Mouse (Mus musculus): ENCODE measurements at regions not wholly inside any gene's neighbourhood (a gene's known extent, or its start where the extent isn't known, plus 50 kb on each side); places are given as distances from the start of the nearest gene placed in this dataset.

DNA sequence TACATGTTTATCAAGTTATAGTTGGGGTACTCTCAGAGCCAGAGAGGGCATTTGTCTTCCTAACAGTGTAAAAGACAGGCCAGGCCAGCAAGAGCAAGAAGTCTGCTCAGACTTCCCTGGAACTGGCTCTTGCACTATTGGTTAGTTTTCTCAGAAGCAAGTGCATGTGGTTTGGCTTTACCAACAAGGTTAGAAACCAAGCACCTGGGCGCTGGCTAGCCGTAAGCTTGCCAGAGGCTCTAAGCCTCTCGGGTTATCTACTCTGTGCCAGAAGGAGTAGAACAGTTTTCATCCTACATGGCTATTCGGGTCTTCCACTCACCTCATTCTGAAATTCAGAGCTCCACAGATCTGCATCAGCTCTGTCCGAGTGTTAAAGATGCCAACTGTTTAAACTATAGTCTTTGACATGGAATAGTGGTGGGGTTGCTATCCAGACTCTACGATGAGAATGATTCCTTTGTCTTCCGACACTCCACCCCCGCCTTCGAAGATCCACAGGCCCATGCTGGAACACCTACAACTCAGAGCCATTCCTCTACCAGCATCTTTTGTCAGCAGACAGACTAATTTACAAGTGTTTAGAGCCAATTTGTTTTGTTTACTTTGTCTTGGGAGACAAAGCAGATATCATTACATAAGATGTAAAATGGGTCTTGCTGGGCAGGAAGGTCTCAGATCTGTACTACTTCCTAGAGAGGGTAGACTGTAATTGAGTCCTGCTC, 338.4 kb upstream of the Jarid2 start:
- no peaks in the 10 kb centered on the region for H3K9me3 ChIP-seq (replicated peaks; ENCODE audit: control insufficient read depth, low read length)
- no peak overlapping the region for H3K4me2 ChIP-seq (ENCODE audit: low read depth, low read length)
- no peaks in the 10 kb centered on the region for H3K27me3 ChIP-seq (ENCODE audit: control insufficient read depth, insufficient read depth, low read length)
- DNase-seq (ENCODE audit: low spot score): no peak
- no peaks in the 10 kb centered on the region for H3K36me3 ChIP-seq (replicated peaks; ENCODE audit: control insufficient read depth, insufficient read depth, low read length)
- H3K4me3 ChIP-seq (ENCODE audit: low read depth, low read length): no peak overlapping the region
- no peak overlapping the region for H3K27ac ChIP-seq (ENCODE audit: low read depth)
- no peak overlapping the region for H3K9ac ChIP-seq (replicated peaks; ENCODE audit: low read depth, low read length)
- no peaks in the 10 kb centered on the region for H3K4me1 ChIP-seq (ENCODE audit: control insufficient read depth, insufficient read depth)
- ATAC-seq (ENCODE audit: insufficient read depth, low read depth): no peak
- TF ChIP-seq EP300 (IDR thresholded peaks at IDR 0.05; ENCODE audit: low read depth) (no peak), CTCF (IDR thresholded peaks at IDR 0.05; ENCODE audit: low read depth) (no peak)
- 85% methylated on average over 9 of the region's 9 CpGs for WGBS

DNA sequence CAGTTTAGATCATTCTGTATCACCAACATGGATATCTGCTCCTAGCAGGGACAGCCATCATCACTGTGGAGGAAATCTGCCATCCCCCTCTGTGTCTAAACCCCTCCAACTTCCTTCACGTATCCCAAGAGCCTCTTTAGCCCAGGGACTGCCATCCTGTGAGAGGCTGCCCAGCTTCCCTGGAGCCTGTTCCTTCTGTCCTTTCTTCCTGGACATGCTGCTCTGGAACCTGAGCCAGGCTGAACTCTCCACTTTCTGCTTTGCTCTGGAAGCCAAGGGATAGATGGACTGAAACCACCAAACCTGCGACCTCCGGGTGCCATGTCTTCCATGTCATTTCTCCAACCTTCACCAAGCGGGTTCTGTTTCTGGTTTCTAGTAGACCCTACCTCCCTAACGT, 335.3 kb upstream of the Jarid2 start:
- ATAC-seq (ENCODE audit: insufficient read depth, low read depth) (no peak), DNase-seq (ENCODE audit: low spot score) (no peak)
- H3K4me2 ChIP-seq (ENCODE audit: low read depth, low read length): no peak overlapping the region
- H3K4me1 ChIP-seq (ENCODE audit: control insufficient read depth, insufficient read depth): no peaks in the 10 kb centered on the region
- no peaks in the 10 kb centered on the region for H3K27me3 ChIP-seq (ENCODE audit: control insufficient read depth, insufficient read depth, low read length)
- no peak overlapping the region for H3K4me3 ChIP-seq (ENCODE audit: low read depth, low read length)
- TF ChIP-seq EP300 (IDR thresholded peaks at IDR 0.05; ENCODE audit: low read depth): no peak
- TF ChIP-seq CTCF (IDR thresholded peaks at IDR 0.05; ENCODE audit: low read depth): no peak
- H3K36me3 ChIP-seq (replicated peaks; ENCODE audit: control insufficient read depth, insufficient read depth, low read length): no peaks in the 10 kb centered on the region
- H3K9ac ChIP-seq (replicated peaks; ENCODE audit: low read depth, low read length): no peak overlapping the region
- no peak overlapping the region for H3K27ac ChIP-seq (ENCODE audit: low read depth)
- WGBS: 89% methylated on average over 5 of the region's 5 CpGs
- no peaks in the 10 kb centered on the region for H3K9me3 ChIP-seq (replicated peaks; ENCODE audit: control insufficient read depth, low read length)

DNA sequence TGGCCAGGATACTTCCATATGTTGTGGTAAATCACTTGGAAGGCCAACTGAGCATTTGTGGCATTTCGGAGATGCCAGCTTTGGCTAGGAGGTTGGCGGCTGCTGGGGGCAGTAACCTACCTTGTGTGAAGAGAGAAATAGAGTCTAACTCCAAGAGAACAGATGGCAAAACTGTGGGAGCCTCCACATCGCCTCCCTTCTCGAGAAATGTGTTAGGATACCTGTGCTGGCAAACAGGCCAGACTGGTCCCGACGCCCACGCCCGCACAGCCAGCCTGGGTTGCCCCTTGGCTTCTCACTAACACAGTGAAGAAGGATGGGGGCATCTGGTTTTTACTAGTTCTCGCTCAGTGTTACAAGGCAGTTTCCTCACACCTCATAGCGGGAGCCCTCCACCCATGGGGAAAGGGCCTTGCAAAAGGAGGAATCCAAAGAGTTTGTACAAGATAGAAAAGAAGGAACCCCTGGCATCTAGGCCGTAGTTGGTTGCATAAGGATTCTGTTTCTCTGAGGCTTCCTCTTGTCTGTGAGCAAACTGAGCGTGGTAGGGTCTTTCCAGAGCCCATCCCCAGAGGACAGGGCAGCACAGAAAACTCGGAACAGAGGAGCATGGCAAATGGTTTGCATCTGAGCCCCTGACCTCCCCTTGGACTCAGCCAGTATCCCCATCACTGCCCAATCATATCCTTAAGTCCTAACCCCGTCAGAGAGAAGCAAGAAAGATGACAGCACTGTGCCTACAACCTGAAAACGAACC, 330.5 kb upstream of the Jarid2 start:
- TF ChIP-seq CTCF (IDR thresholded peaks at IDR 0.05; ENCODE audit: low read depth) (no peak), EP300 (IDR thresholded peaks at IDR 0.05; ENCODE audit: low read depth) (no peak)
- no peak for ATAC-seq (ENCODE audit: insufficient read depth, low read depth)
- no peaks in the 10 kb centered on the region for H3K36me3 ChIP-seq (replicated peaks; ENCODE audit: control insufficient read depth, insufficient read depth, low read length)
- DNase-seq (ENCODE audit: low spot score): no peak
- WGBS: 89% methylated on average over 15 of the region's 15 CpGs
- no peaks in the 10 kb centered on the region; the same call in 1 of the 2 replicates for H3K4me1 ChIP-seq (ENCODE audit: control insufficient read depth, insufficient read depth)
- no peaks in the 10 kb centered on the region for H3K27me3 ChIP-seq (ENCODE audit: control insufficient read depth, insufficient read depth, low read length)
- H3K4me3 ChIP-seq (ENCODE audit: low read depth, low read length): no peak overlapping the region
- H3K4me2 ChIP-seq (ENCODE audit: low read depth, low read length): no peak overlapping the region
- no peak overlapping the region for H3K9ac ChIP-seq (replicated peaks; ENCODE audit: low read depth, low read length)
- no peaks in the 10 kb centered on the region for H3K9me3 ChIP-seq (replicated peaks; ENCODE audit: control insufficient read depth, low read length)
- H3K27ac ChIP-seq (ENCODE audit: low read depth): no peak overlapping the region

GRCm38 (mm10) chr13:44399370-44399685, 329.9 kb upstream of the Jarid2 start:
- no peak overlapping the region for H3K27ac ChIP-seq (ENCODE audit: low read depth)
- no peak for ATAC-seq (ENCODE audit: insufficient read depth, low read depth)
- WGBS: 64% methylated on average over 3 of the region's 4 CpGs

GRCm38 (mm10) chr13:44399831-44400321, 329.4 kb upstream of the Jarid2 start:
- Histone ChIP-seq H3K27me3 (ENCODE audit: control insufficient read depth, insufficient read depth, low read length) (no peaks in the 10 kb centered on the region), H3K9ac (replicated peaks; ENCODE audit: low read depth, low read length) (no peak overlapping the region), H3K27ac (ENCODE audit: low read depth) (no peak overlapping the region), H3K4me2 (ENCODE audit: low read depth, low read length) (no peak overlapping the region), H3K4me3 (ENCODE audit: low read depth, low read length) (no peak overlapping the region), H3K4me1 (ENCODE audit: control insufficient read depth, insufficient read depth) (peaks cover 7% of the 10 kb centered on the region), H3K36me3 (replicated peaks; ENCODE audit: control insufficient read depth, insufficient read depth, low read length) (no peaks in the 10 kb centered on the region), H3K9me3 (replicated peaks; ENCODE audit: control insufficient read depth, low read length) (no peaks in the 10 kb centered on the region)
- no peak for ATAC-seq (ENCODE audit: insufficient read depth, low read depth)
- TF ChIP-seq CTCF (IDR thresholded peaks at IDR 0.05; ENCODE audit: low read depth) (no peak), EP300 (IDR thresholded peaks at IDR 0.05; ENCODE audit: low read depth) (no peak)
- no peak for DNase-seq (ENCODE audit: low spot score)
- 85% methylated on average over 7 of the region's 7 CpGs for WGBS

More at GRCm38 (mm10) chr13:44399370-44399685, 329.9 kb upstream of the Jarid2 start:
- no peak overlapping the region for H3K4me3 ChIP-seq (ENCODE audit: low read depth, low read length)
- peaks cover 3% of the 10 kb centered on the region for H3K4me1 ChIP-seq (ENCODE audit: control insufficient read depth, insufficient read depth)
- H3K4me2 ChIP-seq (ENCODE audit: low read depth, low read length): no peak overlapping the region
- no peak for DNase-seq (ENCODE audit: low spot score)
- no peak for TF ChIP-seq CTCF (IDR thresholded peaks at IDR 0.05; ENCODE audit: low read depth)
- TF ChIP-seq EP300 (IDR thresholded peaks at IDR 0.05; ENCODE audit: low read depth): no peak
- no peak overlapping the region for H3K9ac ChIP-seq (replicated peaks; ENCODE audit: low read depth, low read length)
- no peaks in the 10 kb centered on the region for H3K27me3 ChIP-seq (ENCODE audit: control insufficient read depth, insufficient read depth, low read length)
- no peaks in the 10 kb centered on the region for H3K9me3 ChIP-seq (replicated peaks; ENCODE audit: control insufficient read depth, low read length)
- no peaks in the 10 kb centered on the region for H3K36me3 ChIP-seq (replicated peaks; ENCODE audit: control insufficient read depth, insufficient read depth, low read length)

All from heart, postnatal 0 days (tissue).